Mouse (Mus musculus): Measurements from ENCODE around the gene Ophn1. TPM values are rescaled to one million over a fixed set of nuclear protein-coding genes. Genes with fewer than 3 reads are reported as not detected.
A peak's percentile ranks its signal among the peaks of the same experiment; 100 is the strongest.

Ophn1 gene
- 1 to 10 TPM; 4.1 to 4.6 TPM for total RNA-seq (2021)
- long read RNA-seq, experiment 1, partial matches to known transcripts, result 0 of 1 reads
- long read RNA-seq, experiment 1, other reads (novel, unspliced or antisense), result 1 of 1 reads
- long read RNA-seq, experiment 2, full-length matches to known transcripts, result 1 of 2 reads
- long read RNA-seq, experiment 2, partial matches to known transcripts, result 0 of 2 reads
- long read RNA-seq, experiment 2, other reads (novel, unspliced or antisense), result 1 of 2 reads

DNA sequence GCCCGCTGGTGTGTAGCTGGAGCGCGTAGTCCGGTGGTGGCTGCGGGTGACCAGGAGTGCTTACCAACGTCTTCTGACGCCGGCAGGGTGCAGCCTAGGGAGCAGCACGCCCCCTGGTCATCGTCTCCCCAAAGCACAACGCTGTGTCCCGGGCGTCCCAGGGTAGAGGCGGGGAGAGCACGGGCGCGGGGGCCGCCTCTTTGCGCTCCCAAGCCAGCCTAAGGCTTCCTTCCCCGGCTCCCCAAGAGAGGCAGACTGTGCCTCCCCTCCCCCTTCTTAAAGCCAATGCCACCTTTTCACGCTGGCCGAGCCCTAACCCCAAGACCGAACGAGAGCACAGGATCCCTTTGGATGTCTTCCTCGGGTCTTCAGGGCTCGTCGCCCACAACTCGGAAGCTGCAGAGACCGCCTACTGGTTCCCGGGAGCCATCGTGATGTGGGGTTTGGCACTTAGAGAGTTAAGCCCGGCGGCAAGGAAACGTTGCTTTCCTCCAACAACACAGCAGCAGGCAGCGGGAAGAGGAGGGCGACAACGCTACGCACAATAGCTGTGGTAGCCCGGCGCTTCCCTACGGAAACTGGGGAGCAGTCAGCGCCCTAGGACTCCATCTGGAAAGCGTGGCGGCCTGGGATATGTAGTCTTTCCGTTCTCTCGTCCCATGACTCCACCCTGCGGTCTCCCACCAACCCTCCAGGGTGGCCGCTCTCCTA, at the start of gene Ophn1:
TSS of gene Ophn1 (minus strand) at position 620 of the 711 bp plus-strand sequence.
- peak; percentile 57 for DNase-seq (ENCODE audit: low spot score)

DNA sequence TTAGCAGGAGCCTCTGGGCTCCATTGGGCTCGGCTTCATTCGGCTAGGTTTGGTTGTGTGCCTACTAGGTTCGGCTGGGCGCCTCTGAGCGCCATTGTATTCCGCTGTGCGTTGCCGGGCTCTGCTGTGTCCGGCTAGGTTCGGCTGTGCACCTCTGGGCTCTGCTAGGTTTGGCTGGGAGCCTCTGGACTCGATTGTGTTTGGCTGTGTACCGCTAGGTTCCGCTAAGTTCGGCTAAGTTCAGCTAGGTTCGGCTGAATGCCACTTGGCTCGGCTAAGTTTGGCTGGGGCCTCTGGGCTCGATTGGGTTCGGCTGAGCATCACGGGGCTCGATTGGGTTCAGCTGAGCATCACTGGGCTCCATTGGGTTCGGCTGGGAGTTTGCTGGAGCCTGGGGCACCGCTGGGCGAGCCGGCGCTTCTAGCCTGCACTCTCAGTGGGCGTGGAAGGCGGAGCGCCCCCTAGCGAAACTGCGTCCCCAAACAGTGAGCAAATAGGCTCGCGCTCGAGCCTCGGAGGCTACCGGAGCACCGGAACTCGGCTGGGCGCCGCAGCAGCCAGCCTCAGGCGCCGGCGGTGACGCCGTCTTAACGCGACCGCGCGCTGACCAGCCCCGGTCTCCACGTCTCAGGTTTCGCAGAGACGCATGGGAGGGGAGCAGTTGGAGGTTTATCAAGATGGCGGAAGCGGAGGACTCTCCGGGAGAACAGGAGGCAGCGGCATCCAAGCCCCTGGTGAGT, 46.9 kb upstream of the Ophn1 start:
- peak; percentile 93 for DNase-seq (ENCODE audit: low spot score)

DNA sequence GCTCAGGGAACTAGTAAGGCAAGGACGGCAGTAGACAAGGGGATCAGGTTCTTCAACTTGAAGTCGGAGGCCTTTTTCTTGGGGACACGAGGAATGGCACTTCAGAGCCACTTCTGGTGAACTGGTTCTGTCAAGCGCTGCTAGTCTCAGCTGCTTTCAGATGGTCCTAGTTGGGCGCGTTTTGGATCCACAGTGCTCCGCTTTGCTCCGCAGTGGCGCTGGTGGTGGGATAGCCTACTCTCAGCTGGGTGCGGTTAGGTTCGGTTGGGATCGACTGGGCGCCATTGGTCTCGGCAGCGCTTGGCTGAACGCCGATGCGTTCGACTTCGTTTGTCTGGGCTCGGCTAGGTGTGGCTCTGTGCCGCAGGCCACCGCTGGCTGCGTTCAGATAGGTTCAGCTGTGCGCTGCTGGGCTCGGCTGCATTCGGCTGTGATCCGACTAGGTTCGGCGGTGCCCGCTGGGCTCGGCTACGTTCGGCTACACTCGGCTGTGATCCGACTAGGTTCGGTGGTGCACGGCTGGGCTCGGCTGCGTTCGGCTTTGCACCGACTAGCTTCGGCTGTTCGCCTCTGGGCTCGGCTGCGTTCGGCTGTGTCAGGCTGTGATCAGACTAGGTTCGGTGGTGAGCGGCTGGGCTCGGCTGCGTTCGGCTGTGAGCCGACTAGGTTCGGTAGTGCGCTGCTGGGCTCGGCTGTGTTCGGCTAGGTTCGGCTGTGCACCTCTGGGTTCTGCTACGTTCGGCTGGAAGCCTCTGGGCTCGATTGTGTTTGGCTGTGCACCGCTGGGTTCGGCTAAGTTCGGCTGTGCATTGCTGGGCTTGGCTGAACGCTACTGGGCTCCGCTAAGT, 46.1 kb upstream of the Ophn1 start:
- peak; percentile 95 for DNase-seq (ENCODE audit: low spot score)

DNA sequence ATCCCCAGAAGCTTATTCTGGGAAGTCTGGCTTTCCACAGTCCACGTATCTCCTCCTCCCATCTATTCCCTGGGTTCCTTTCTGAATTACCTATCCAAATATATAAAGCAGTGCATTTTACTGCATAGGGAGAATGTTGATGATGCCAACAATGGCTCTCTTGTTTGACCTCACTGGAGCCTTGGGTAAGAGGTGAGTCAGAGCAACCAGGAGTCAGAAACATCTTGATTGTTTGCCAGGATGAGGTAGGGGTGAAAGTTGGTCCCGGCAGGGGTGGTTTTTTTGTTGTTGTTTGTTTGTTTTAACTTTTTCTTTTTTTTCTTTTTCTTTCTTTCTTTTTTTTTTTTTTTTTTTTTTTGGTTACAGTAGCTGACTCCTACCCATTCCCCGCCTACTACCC, 45.3 kb upstream of the Ophn1 start, which contains the start of gene Yipf6:
TSS of gene Yipf6 (plus strand) at position 216 of the 400 bp plus-strand sequence.
- no peak for DNase-seq (ENCODE audit: low spot score)

DNA sequence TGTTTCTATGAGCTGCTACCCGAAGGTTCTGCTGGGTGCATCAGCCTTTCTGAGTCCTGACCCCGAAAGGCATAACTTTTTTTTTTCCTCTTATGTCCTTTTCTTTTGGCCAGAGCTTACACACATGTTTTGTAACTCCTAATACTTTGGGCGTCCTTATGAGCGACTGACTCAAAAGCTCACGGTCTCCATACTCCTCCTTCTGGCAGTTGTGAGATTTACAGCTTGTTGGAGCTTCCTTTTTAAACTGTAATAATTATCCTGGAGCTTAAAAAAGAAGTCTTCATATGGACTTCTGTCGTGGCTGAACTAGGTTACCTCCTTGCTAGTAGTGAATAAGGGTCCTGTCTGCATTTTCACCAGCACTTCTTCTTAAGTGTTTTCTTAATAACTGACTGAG, 28.6 kb upstream of the Ophn1 start:
- peak; percentile 47 for DNase-seq (ENCODE audit: low spot score)

DNA sequence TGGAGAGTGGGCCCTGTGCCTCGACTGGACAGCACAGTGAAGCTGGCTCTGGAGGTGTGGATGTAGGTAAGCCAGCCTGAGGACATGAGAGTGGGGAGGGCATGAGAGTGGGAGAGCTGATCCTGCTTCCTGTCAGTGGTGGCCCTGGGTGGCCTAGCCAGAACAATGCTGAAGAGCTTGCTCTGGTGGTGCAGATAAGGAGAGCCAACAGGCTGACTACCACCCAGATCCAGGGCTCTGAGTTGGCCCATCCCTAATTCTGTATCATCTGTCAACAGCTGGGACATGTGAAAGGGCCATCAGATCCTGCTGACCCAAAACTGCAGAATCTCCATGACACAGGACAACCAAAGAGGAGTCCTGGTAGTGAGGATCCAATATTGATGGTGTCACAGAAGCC, 18.1 kb upstream of the Ophn1 start:
- DNase-seq (ENCODE audit: low spot score), result no peak

DNA sequence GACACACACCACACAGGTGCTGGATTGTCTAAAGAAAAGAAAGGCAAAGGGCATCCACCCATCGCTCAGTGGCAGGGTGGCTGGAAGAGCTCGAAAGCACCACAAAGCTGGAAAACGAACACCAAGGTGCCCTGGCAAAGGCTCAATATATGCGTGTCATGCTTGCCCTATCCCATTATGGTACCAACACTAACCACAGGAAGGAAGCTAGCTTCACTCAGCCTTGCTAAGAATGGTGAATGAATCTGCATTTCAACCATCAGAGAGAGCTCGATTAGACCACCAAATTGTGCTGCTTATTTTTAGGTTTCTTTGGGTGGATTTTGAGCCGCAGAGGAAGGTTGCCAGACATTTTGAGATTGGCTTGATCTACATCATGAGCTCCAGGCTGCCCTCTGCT, 13.4 kb upstream of the Ophn1 start:
- DNase-seq (ENCODE audit: low spot score), result no peak

DNA sequence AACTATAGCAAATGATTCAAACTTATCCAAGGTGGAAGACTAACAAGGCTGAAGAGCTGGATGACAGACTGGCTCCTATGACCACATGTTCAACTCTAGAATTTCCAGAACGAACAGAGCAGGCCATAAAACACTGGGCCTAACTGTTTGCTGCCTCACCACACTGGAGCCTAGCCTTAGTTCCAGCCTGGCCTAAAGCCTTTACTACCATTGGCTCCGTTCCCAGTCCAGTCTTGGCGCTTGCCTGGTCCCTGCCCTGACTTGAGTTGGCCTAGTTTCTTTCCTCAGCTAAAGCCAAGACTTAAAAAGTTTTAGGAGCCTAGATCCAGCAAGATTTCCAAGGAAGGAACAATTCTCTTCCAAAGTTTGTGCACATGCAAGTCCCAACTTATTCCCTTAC, 7.5 kb upstream of the Ophn1 start:
- peak; percentile 84 for DNase-seq (ENCODE audit: low spot score)

DNA sequence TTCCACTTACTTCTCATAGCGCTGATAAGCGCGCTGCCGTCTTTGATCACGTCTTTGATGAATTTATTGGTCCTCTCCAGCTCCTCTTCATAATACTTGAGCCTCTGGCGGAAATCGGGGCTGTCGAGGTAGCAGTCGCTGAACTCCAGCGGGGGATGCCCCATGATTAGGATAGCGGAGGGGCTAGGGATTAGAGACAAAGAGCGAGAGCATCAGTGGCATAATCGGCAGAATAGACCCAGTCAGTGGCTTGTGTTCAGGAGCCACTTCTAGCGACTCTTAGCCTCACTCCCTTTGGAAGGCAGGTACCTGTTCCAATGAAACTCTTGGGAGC, 786 bp downstream of the Ophn1 start:
- DNase-seq (ENCODE audit: low spot score), result no peak

DNA sequence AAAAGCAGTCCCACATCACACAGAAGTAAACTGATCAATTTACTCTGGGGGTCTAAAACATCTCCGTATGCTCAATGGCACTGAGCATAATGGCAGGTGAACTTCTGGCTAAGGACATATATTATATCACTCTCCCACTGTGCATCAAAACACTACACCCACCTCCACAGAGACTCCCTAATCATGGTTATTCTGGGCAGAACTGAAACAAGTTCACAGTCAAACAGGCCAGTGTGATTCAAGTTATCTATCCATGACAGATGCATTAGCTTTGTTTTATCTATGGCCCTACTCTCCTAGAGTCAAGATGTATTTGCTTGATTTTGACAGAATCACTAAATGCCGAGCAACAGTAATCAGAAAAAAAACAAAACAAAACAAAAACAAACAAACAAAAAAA, 8.8 kb downstream of the Ophn1 start:
- DNase-seq (ENCODE audit: low spot score), result no peak

DNA sequence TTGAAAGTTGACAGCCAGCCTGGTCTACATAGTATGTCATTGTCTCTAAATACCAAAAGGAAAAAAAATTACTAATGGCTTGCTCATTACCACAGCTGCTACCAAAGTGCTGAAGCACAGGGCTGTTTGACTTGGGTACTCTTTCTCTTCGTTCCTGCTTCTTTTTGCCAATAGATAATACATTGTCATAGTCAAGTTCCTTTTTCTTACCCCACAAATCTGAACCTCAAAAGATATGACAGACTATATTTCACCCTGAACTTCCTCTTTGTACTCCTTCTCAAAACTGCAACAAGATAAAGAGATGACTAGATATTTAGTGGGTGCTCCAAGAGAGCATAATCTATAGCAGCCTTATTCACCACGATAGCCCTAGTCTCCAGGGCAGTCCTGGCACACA, 9.7 kb downstream of the Ophn1 start:
- no peak for DNase-seq (ENCODE audit: low spot score)

DNA sequence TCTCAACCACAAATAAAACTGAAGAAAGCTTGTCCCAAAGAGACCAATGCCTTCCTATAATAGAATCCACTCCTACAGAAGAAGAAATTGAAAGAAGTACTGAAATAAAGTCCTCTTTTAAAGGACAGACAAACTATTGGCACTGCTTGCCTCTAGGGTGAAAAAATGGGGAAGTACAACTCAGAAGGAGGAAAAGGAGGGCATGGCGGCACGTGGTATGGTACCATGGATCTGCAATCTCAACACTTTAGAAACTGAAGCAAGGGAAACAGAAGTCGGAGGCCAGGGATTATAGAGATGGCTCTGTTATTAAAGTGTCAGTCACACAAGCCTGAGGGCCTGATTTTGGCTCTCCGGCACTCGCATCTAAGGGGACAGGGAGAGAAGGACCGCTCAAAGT, 10.5 kb downstream of the Ophn1 start:
- no peak for DNase-seq (ENCODE audit: low spot score)

DNA sequence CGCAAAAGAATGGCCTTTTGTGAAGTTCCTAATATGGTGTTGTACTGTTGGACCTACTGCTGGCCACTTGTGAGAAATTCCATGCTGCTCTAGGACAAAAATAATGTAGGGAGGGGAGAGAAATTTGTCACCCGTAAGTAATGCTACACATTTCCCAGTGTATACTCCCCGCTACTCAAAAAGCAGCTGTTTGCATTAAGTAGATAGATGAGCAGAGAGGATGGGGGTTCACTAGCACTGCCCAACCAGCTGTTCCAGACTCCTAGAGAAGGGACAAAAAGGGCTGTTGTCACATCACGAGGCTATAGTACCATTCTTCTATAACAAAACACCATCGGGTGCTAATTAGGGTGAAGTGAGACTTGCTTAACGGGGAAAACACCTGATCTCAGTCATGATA, 15.7 kb downstream of the Ophn1 start:
- no peak for DNase-seq (ENCODE audit: low spot score)

DNA sequence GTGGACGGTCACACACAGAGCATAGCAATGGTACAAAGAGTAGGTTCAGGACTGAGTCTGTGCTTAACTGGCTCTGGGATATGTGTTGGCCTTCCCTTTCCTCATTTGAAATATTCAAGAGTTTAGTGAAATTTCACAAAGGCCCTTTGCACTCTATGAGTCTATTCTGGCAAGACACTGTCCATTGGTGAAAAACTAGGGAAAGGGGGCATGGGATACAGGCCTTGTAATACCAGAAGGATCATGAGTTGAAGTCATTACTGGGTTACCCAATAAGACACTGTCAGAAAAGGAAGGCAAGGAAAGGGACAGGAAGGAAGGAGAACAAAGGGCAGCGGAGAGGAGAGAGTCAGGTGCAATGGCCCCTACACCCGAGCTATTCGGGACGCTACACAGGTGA, 16.7 kb downstream of the Ophn1 start:
- DNase-seq (ENCODE audit: low spot score), result no peak

DNA sequence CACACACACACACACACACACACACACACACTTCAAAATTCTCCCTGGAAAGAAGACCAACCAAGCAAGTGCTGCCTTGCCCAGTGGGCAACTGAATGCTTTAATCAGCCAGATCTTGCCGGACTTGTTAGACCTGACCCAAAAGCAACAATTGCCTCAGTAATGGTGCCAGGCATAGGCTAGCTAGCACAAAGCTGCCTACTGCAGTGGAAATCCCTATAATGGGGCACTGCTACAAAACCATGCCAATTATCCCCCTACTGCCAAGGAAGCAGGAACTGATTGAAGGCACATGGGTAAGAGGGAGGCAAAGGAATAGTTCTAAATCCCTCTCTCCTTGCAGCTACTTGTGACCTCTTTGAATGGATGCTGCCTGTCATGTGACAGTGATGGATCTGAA, 18.8 kb downstream of the Ophn1 start:
- no peak for DNase-seq (ENCODE audit: low spot score)

DNA sequence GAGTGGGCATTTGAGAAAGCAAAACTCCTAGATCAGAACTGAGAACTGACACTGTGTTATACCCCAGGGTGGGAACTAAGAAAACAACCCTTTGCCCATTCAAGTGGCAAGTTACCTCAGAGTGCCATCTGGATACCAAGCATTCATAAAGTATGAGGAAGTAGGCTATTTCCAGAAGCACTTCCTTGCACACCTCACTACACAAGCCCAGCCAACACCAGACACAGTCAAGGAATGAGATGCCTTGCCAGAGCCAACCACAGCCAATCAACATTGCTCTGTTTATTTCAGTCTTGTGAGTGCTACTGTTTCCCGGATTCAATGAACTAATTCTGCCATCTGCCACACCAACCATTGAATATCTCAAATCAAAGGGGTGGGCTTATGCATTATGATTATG, 20.3 kb downstream of the Ophn1 start:
- DNase-seq (ENCODE audit: low spot score), result no peak

DNA sequence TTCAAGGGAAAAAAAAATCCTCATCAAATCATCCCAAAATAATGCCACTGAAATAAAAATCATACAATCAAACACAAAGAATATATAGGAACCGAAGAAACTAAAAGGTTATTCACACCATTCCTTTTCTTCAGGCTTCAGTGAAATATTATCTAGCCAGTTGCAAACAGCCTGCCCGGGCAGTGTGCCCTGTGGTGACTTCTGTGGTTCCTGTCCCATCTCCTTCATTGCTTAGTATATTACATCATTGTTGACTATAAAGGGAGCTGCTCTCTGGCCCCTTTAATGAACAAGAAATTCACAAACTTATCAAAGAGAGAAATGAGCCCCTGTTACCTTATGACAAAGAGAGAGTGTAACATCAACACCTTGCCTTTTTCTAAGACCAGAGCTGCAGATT, 21.1 kb downstream of the Ophn1 start:
- DNase-seq (ENCODE audit: low spot score), result peak; percentile 17

DNA sequence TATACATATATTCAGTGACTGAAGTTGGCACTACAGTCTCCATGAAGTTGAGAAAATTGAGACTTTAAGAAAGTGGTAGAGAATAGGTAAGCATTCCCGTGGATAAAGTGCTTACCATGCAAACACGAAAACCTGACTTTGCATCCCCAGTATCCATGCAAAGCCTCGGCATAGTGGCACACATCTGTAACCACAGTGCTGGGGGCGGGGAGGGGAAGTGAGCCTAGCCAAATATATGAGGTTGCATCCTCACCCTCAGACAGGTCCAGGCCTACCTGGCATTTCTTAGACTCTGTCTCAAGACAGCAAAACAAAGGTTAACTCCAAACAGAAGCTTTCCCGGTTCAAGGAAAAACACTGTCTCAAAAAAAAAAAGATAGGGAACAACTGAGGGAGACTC, 21.7 kb downstream of the Ophn1 start:
- no peak for DNase-seq (ENCODE audit: low spot score)

DNA sequence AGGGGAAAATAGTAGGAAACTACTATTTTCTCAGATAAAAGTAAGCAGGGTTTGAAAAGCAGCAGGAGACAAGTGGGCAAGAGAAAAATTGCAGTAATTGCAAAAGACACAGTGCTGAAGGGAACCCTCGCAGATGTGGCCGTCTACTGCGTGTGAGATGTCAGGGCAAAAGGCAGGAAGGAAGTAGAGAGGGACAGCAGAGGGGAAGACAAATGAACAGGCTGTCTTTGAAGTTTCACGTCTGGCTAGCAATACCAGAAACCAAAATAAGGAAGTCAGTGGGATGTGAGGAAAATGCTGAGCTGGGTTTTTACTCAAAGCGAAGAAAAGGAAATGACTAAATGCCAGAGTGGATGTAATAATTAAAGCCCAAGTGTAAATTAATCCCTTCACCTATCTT, 30.7 kb downstream of the Ophn1 start:
- no peak for DNase-seq (ENCODE audit: low spot score)

DNA sequence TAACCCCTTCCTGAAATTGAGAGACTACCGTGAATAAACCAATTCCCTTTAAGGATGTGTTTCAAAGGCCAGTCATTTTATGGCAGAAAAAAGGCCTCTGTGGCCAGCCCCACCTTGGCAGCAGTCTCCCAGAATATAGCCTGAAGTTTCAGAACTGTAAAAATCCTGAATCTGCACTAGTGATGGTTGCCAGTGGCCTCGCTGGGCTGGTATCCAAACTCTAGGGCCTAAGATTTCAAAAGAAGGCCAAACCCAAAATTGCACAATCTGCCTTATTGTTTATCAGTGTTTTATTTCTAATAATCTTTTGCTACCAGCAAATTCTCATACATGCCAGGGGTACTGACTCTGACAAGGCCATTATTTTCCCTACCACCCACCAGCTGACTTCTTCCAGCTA, 34.8 kb downstream of the Ophn1 start:
- peak; percentile 55 for DNase-seq (ENCODE audit: low spot score)

DNA sequence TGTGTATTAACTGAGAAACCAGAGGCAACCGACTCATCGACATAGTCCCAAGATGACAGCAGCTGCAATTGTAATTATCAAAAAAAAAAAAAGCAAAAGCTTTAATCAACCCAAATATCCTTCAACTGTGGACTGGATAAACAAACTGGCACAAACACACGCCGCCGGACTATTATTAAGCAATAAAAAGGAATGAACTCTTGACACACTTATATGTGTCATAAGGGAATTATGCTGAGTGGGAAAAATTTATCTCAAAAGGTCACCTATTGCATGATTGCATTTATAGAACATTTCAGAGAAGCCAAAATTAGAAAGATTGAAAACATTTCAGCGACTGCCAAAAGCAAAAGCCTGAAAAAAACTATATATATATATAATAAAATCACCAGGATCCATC, 40.0 kb downstream of the Ophn1 start:
- no peak for DNase-seq (ENCODE audit: low spot score)

DNA sequence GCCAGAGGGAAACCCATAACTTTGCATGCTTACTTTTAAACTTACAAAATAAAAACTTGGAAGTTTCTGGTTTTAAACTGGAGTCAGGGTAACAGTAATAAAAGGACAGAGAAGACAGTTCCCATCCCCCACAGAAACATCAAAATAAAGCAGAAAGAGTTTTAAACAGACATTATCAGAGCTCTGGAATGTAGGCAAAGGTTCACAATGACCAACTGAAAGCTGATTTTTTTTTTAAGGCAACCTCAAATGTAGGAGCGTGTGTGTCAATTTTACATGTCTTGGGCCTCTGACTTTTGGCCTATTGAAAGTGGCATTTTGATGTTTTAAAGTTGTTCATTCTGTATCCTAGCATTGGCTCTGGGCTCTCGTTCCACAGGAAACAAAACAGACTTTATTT, 49.2 kb downstream of the Ophn1 start:
- DNase-seq (ENCODE audit: low spot score), result no peak
